Mouse (Mus musculus): ENCODE results near the gene Olfr1513. TPM values are rescaled to one million over a fixed set of nuclear protein-coding genes. Genes with fewer than 3 reads are reported as not detected.
"Not testable (repeated sequence)": the region's sequence is repeated elsewhere in the genome, so short reads cannot be mapped to it uniquely, and the experiment has no call there.

Gene Olfr1513
- not detected for total RNA-seq (2021)
- long read RNA-seq, experiment 1 = 0 reads
- long read RNA-seq, experiment 2 = 0 reads

GRCm38 (mm10) chr14:52356308-52356707, at the start of gene Olfr1513:
TSS of gene Olfr1513 (minus strand) at chr14:52356408.
- TF ChIP-seq CTCF (IDR thresholded peaks at IDR 0.05) = no peak
- intact Hi-C loops (cut with DNase I) = no loop called here
- Histone ChIP-seq H3K4me3 (no peak within 1 kb of the TSS), H3K27ac (no peak within 1 kb of the TSS)
- DNase-seq = no peak

- H3K27ac ChIP-seq = no peak within 1 kb of the TSS
- H3K4me3 ChIP-seq = no peak within 1 kb of the TSS
- intact Hi-C loops (cut with DNase I) = no loop called here
- TF ChIP-seq CTCF (IDR thresholded peaks at IDR 0.05) = no peak
- no peak for DNase-seq
Observed at GRCm38 (mm10) chr14:52397279-52397678, 41.1 kb upstream of the Olfr1513 start, which contains the start of gene Olfr1511. TSS of gene Olfr1511 (minus strand) at chr14:52397379.

- H3K27ac ChIP-seq; intact Hi-C loops (cut with DNase I); H3K4me3 ChIP-seq; DNase-seq: not testable (repeated sequence)
Observed at GRCm38 (mm10) chr14:52390084-52390848, 34.1 kb upstream of the Olfr1513 start.

GRCm38 (mm10) chr14:52379068-52379467, 22.9 kb upstream of the Olfr1513 start, which contains the start of gene Olfr1512:
TSS of gene Olfr1512 (minus strand) at chr14:52379168.
- TF ChIP-seq CTCF (IDR thresholded peaks at IDR 0.05) = no peak
- Histone ChIP-seq H3K4me3 (no peak within 1 kb of the TSS), H3K27ac (no peak within 1 kb of the TSS)
- no peak for DNase-seq
- intact Hi-C loops (cut with DNase I) = no loop called here

GRCm38 (mm10) chr14:52368741-52369140, 12.5 kb upstream of the Olfr1513 start:
- no peak overlapping the region for H3K27ac ChIP-seq
- TF ChIP-seq CTCF (IDR thresholded peaks at IDR 0.05) = no peak
- no peak overlapping the region for H3K4me3 ChIP-seq
- no peak for DNase-seq
- intact Hi-C loops (cut with DNase I) = no loop called here

GRCm38 (mm10) chr14:52339512-52339852, 16.7 kb downstream of the Olfr1513 start:
- no peak for DNase-seq
- TF ChIP-seq CTCF (IDR thresholded peaks at IDR 0.05) = no peak
- H3K4me3 ChIP-seq = no peak overlapping the region
- H3K27ac ChIP-seq = no peak overlapping the region
- intact Hi-C loops (cut with DNase I) = no loop called here

GRCm38 (mm10) chr14:52338751-52339511, 17.3 kb downstream of the Olfr1513 start:
- intact Hi-C loops (cut with DNase I) = loop anchor here (1.0 kb wide), 1 partner anchor 44 kb away; no protein-coding TSS in a partner anchor
- peak; percentile 35 for DNase-seq
- Histone ChIP-seq H3K4me3 (peak overlapping the region; percentile 24; the same call in 1 of the 2 replicates), H3K27ac (no peak overlapping the region)
- peak; percentile 90 for TF ChIP-seq CTCF (IDR thresholded peaks at IDR 0.05)

GRCm38 (mm10) chr14:52332171-52332570, 24.0 kb downstream of the Olfr1513 start:
- intact Hi-C loops (cut with DNase I) = no loop called here
- Histone ChIP-seq H3K4me3 (no peak overlapping the region), H3K27ac (no peak overlapping the region)
- no peak for DNase-seq
- no peak for TF ChIP-seq CTCF (IDR thresholded peaks at IDR 0.05)

- no peak overlapping the region for H3K4me3 ChIP-seq
- intact Hi-C loops (cut with DNase I) = no loop called here
- DNase-seq = no peak
- no peak for TF ChIP-seq CTCF (IDR thresholded peaks at IDR 0.05)
- H3K27ac ChIP-seq = no peak overlapping the region
Observed at GRCm38 (mm10) chr14:52331069-52331750, 25.0 kb downstream of the Olfr1513 start.

- H3K4me3 ChIP-seq = peak within 1 kb of the TSS; percentile 60
- no peak for TF ChIP-seq CTCF (IDR thresholded peaks at IDR 0.05)
- DNase-seq = no peak
- H3K27ac ChIP-seq = no peak within 1 kb of the TSS
- intact Hi-C loops (cut with DNase I) = no loop called here
Observed at GRCm38 (mm10) chr14:52327910-52328812, 28.0 kb downstream of the Olfr1513 start, which contains the start of gene Sall2. TSS of gene Sall2 (minus strand) at chr14:52328762.

- intact Hi-C loops (cut with DNase I) = no loop called here
- Histone ChIP-seq H3K4me3 (peak overlapping the region; percentile 60), H3K27ac (no peak overlapping the region)
- no peak for TF ChIP-seq CTCF (IDR thresholded peaks at IDR 0.05)
- no peak for DNase-seq
Observed at GRCm38 (mm10) chr14:52327375-52327901, 28.8 kb downstream of the Olfr1513 start.

Data from gastrocnemius, adult 2 months (tissue).